Mouse (Mus musculus): ENCODE measurements around the gene Samsn1. TPM values are rescaled to one million over a fixed set of nuclear protein-coding genes. Genes with fewer than 3 reads are reported as not detected.

Gene Samsn1
- total and polyA plus RNA-seq, 2 experiments from 2014 or later, result 0.19 to 1.2 TPM

- no peak for TF ChIP-seq EP300 (IDR thresholded peaks at IDR 0.05; ENCODE audit: low read depth)
- no peak for TF ChIP-seq CTCF (IDR thresholded peaks at IDR 0.05; ENCODE audit: low read depth)
- H3K9me3 ChIP-seq (replicated peaks; ENCODE audit: control insufficient read depth, low read length), result no peaks in the 10 kb centered on the region
- ATAC-seq (ENCODE audit: insufficient read depth, low read depth) (no peak), DNase-seq (ENCODE audit: low spot score) (no peak)
- no peaks in the 10 kb centered on the region for H3K27me3 ChIP-seq (ENCODE audit: control insufficient read depth, insufficient read depth, low read length)
- H3K9ac ChIP-seq (replicated peaks; ENCODE audit: low read depth, low read length), result no peak overlapping the region
- no peaks in the 10 kb centered on the region for H3K36me3 ChIP-seq (replicated peaks; ENCODE audit: control insufficient read depth, insufficient read depth, low read length)
- H3K4me2 ChIP-seq (ENCODE audit: low read depth, low read length), result no peak overlapping the region
- WGBS, result 77% methylated on average over 4 of the region's 4 CpGs
- H3K4me1 ChIP-seq (ENCODE audit: control insufficient read depth, insufficient read depth), result no peaks in the 10 kb centered on the region
- no peak overlapping the region for H3K27ac ChIP-seq (ENCODE audit: low read depth)
- no peak overlapping the region for H3K4me3 ChIP-seq (ENCODE audit: low read depth, low read length)
These were observed 91.9 kb downstream of the Samsn1 start for GRCm38 (mm10) chr16:75930222-75930553.

GRCm38 (mm10) chr16:75929536-75930221 is 92.4 kb downstream of the Samsn1 start:
- Histone ChIP-seq H3K27me3 (ENCODE audit: control insufficient read depth, insufficient read depth, low read length) (no peaks in the 10 kb centered on the region), H3K9ac (replicated peaks; ENCODE audit: low read depth, low read length) (no peak overlapping the region), H3K4me3 (ENCODE audit: low read depth, low read length) (no peak overlapping the region), H3K27ac (ENCODE audit: low read depth) (no peak overlapping the region), H3K9me3 (replicated peaks; ENCODE audit: control insufficient read depth, low read length) (no peaks in the 10 kb centered on the region), H3K4me2 (ENCODE audit: low read depth, low read length) (no peak overlapping the region), H3K36me3 (replicated peaks; ENCODE audit: control insufficient read depth, insufficient read depth, low read length) (no peaks in the 10 kb centered on the region), H3K4me1 (ENCODE audit: control insufficient read depth, insufficient read depth) (no peaks in the 10 kb centered on the region)
- WGBS, result 77% methylated on average over 11 of the region's 11 CpGs
- TF ChIP-seq EP300 (IDR thresholded peaks at IDR 0.05; ENCODE audit: low read depth) (no peak), CTCF (IDR thresholded peaks at IDR 0.05; ENCODE audit: low read depth) (no peak)
- DNase-seq (ENCODE audit: low spot score), result no peak
- ATAC-seq (ENCODE audit: insufficient read depth, low read depth), result no peak

- WGBS, result 59% methylated on average over 2 of the region's 2 CpGs
- Histone ChIP-seq H3K27ac (ENCODE audit: low read depth) (no peak overlapping the region), H3K4me2 (ENCODE audit: low read depth, low read length) (no peak overlapping the region), H3K36me3 (replicated peaks; ENCODE audit: control insufficient read depth, insufficient read depth, low read length) (no peaks in the 10 kb centered on the region), H3K27me3 (ENCODE audit: control insufficient read depth, insufficient read depth, low read length) (no peaks in the 10 kb centered on the region), H3K4me3 (ENCODE audit: low read depth, low read length) (no peak overlapping the region), H3K4me1 (ENCODE audit: control insufficient read depth, insufficient read depth) (no peaks in the 10 kb centered on the region), H3K9ac (replicated peaks; ENCODE audit: low read depth, low read length) (no peak overlapping the region), H3K9me3 (replicated peaks; ENCODE audit: control insufficient read depth, low read length) (no peaks in the 10 kb centered on the region)
- ATAC-seq (ENCODE audit: insufficient read depth, low read depth) (no peak), DNase-seq (ENCODE audit: low spot score) (no peak)
- TF ChIP-seq CTCF (IDR thresholded peaks at IDR 0.05; ENCODE audit: low read depth) (no peak), EP300 (IDR thresholded peaks at IDR 0.05; ENCODE audit: low read depth) (no peak)
These were observed 95.6 kb downstream of the Samsn1 start for GRCm38 (mm10) chr16:75926511-75926910.

DNA sequence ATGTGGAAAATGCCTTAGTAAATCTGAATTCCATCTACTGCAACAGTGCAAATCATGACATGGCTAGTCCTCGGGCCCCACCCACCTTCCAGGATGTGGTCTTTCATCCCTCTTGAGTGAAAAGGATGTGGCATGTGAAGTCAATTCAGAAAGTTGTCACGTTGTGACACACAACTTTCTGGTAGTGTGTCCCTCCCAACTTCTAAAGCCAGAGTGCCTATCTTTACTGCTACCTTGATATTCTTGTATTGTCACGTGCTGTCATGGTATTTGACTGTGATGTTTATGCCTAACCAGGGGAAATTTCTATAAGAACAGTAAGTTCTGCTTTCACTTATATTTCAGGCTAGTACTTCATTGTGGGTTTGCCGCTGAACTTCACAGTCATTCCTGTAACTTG is 101.2 kb downstream of the Samsn1 start:
- H3K4me1 ChIP-seq (ENCODE audit: control insufficient read depth, insufficient read depth), result no peaks in the 10 kb centered on the region
- no peaks in the 10 kb centered on the region for H3K9me3 ChIP-seq (replicated peaks; ENCODE audit: control insufficient read depth, low read length)
- H3K27me3 ChIP-seq (ENCODE audit: control insufficient read depth, insufficient read depth, low read length), result no peaks in the 10 kb centered on the region
- no peak overlapping the region for H3K4me2 ChIP-seq (ENCODE audit: low read depth, low read length)
- WGBS, result 74% methylated on average over 4 of the region's 4 CpGs
- no peak for TF ChIP-seq EP300 (IDR thresholded peaks at IDR 0.05; ENCODE audit: low read depth)
- no peak for TF ChIP-seq CTCF (IDR thresholded peaks at IDR 0.05; ENCODE audit: low read depth)
- H3K27ac ChIP-seq (ENCODE audit: low read depth), result no peak overlapping the region
- ATAC-seq (ENCODE audit: insufficient read depth, low read depth) (no peak), DNase-seq (ENCODE audit: low spot score) (no peak)
- no peak overlapping the region for H3K4me3 ChIP-seq (ENCODE audit: low read depth, low read length)
- H3K36me3 ChIP-seq (replicated peaks; ENCODE audit: control insufficient read depth, insufficient read depth, low read length), result no peaks in the 10 kb centered on the region
- no peak overlapping the region for H3K9ac ChIP-seq (replicated peaks; ENCODE audit: low read depth, low read length)

- 79% methylated on average over 4 of the region's 4 CpGs for WGBS
- H3K36me3 ChIP-seq (replicated peaks; ENCODE audit: control insufficient read depth, insufficient read depth, low read length), result no peaks in the 10 kb centered on the region
- no peaks in the 10 kb centered on the region for H3K4me1 ChIP-seq (ENCODE audit: control insufficient read depth, insufficient read depth)
- H3K4me2 ChIP-seq (ENCODE audit: low read depth, low read length), result no peak overlapping the region
- no peaks in the 10 kb centered on the region for H3K9me3 ChIP-seq (replicated peaks; ENCODE audit: control insufficient read depth, low read length)
- ATAC-seq (ENCODE audit: insufficient read depth, low read depth) (no peak), DNase-seq (ENCODE audit: low spot score) (no peak)
- TF ChIP-seq CTCF (IDR thresholded peaks at IDR 0.05; ENCODE audit: low read depth) (no peak), EP300 (IDR thresholded peaks at IDR 0.05; ENCODE audit: low read depth) (no peak)
- H3K27ac ChIP-seq (ENCODE audit: low read depth), result no peak overlapping the region
- H3K4me3 ChIP-seq (ENCODE audit: low read depth, low read length), result no peak overlapping the region
- H3K9ac ChIP-seq (replicated peaks; ENCODE audit: low read depth, low read length), result no peak overlapping the region
- H3K27me3 ChIP-seq (ENCODE audit: control insufficient read depth, insufficient read depth, low read length), result no peaks in the 10 kb centered on the region
These were observed 102.8 kb downstream of the Samsn1 start for GRCm38 (mm10) chr16:75919298-75919697.

DNA sequence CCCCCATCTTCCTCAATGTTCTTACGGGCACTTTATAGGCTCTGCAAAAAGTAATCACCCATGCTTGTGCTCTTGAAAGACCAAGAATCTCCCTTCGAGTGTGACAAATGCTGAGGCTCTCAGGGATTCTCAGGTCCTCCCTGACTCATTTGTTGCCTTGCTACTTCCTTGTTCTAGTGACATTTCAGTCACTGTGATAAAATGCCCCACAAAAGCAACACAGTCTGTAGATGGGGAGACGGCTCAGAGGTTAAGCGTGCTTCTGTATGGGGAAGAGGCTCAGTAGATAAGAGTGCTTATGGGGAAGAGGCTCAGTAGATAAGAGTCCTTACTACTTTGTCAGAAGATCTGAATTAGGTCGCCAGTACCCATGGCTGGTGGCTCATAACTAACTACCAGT is 104.4 kb downstream of the Samsn1 start:
- Histone ChIP-seq H3K36me3 (replicated peaks; ENCODE audit: control insufficient read depth, insufficient read depth, low read length) (no peaks in the 10 kb centered on the region), H3K4me3 (ENCODE audit: low read depth, low read length) (no peak overlapping the region), H3K9me3 (replicated peaks; ENCODE audit: control insufficient read depth, low read length) (no peaks in the 10 kb centered on the region), H3K9ac (replicated peaks; ENCODE audit: low read depth, low read length) (no peak overlapping the region), H3K4me1 (ENCODE audit: control insufficient read depth, insufficient read depth) (no peaks in the 10 kb centered on the region), H3K27ac (ENCODE audit: low read depth) (no peak overlapping the region), H3K4me2 (ENCODE audit: low read depth, low read length) (no peak overlapping the region), H3K27me3 (ENCODE audit: control insufficient read depth, insufficient read depth, low read length) (no peaks in the 10 kb centered on the region)
- no peak for ATAC-seq (ENCODE audit: insufficient read depth, low read depth)
- TF ChIP-seq EP300 (IDR thresholded peaks at IDR 0.05; ENCODE audit: low read depth) (no peak), CTCF (IDR thresholded peaks at IDR 0.05; ENCODE audit: low read depth) (no peak)
- DNase-seq (ENCODE audit: low spot score), result no peak
- WGBS, result 33% methylated on average over 5 of the region's 5 CpGs

Measured in heart, postnatal 0 days (tissue).